Comparison of ENCODE assay signal across 8 mouse cellular contexts in genomic region chr4:101549958-101550591, GRCm38 (mm10). TPM values are rescaled to one million over a fixed set of nuclear protein-coding genes. Genes with fewer than 3 reads are reported as not detected.
A peak's percentile ranks its signal among the peaks of the same experiment; 100 is the strongest.
DNase-seq lines count a peak whose midpoint lies in the region; ATAC-seq lines count a peak whose summit lies in the region.

No protein-coding gene starts in this region.

- no peak for ATAC-seq in heart, embryonic 14.5 days (ENCODE audit: insufficient number of reproducible peaks, insufficient read depth, low FRiP score, low read depth)
- peak; percentile 84 for ATAC-seq in stomach, embryonic 15.5 days (ENCODE audit: insufficient read depth, low FRiP score, low read depth)

- H3K4me1 ChIP-seq in heart, embryonic 14.5 days (ENCODE audit: control insufficient read depth in 2 of 2, insufficient read depth in 2 of 2, low read length in 2 of 2): peaks cover 3 to 9% of the 10 kb centered on the region in 2 experiments
- H3K4me1 ChIP-seq in stomach, embryonic 15.5 days: 0 out of 2 replicates have a peak, but pooled peaks cover 8% of the 10 kb centered on the region

- no peak overlapping the region for H3K9ac ChIP-seq in heart, embryonic 14.5 days (ENCODE audit: low read length)
- H3K9ac ChIP-seq in stomach, embryonic 15.5 days: no peak overlapping the region

- peak overlapping the region; percentile 28 to 33 for H3K4me3 ChIP-seq in heart, embryonic 14.5 days (ENCODE audit: control insufficient read depth in 1 of 2, insufficient read depth in 1 of 2, low read depth in 1 of 2, low read length in 2 of 2)
- H3K4me3 ChIP-seq in stomach, embryonic 15.5 days (replicated peaks): peak overlapping the region; percentile 37

- peak; percentile 45 for DNase-seq in right cerebral cortex, postnatal 4 days
- DNase-seq in right cerebral cortex, postnatal 36 days (ENCODE audit: low spot score in 2 of 2): no peak
- DNase-seq in cerebellum, postnatal 36 days: peak; percentile 52
- DNase-seq in kidney, postnatal 14 days: peak; percentile 40
- DNase-seq in lung, postnatal 36 days: peak; percentile 19
- DNase-seq in spleen, postnatal 4 days (ENCODE audit: low spot score in 2 of 2): no peak

- H3K27ac ChIP-seq in heart, embryonic 14.5 days (replicated peaks in 1 of 2; ENCODE audit: control insufficient read depth in 1 of 2, insufficient read depth in 1 of 2, low read depth in 2 of 2, low read length in 2 of 2): no peak overlapping the region
- no peak overlapping the region for H3K27ac ChIP-seq in stomach, embryonic 15.5 days

- no peaks in the 10 kb centered on the region for H3K9me3 ChIP-seq in heart, embryonic 14.5 days (ENCODE audit: control insufficient read depth, low read length)
- H3K9me3 ChIP-seq in stomach, embryonic 15.5 days: no peaks in the 10 kb centered on the region

- no peaks in the 10 kb centered on the region for H3K36me3 ChIP-seq in heart, embryonic 14.5 days (ENCODE audit: control insufficient read depth, insufficient read depth, low read length)
- no peaks in the 10 kb centered on the region for H3K36me3 ChIP-seq in stomach, embryonic 15.5 days

- peaks cover 32% of the 10 kb centered on the region for H3K27me3 ChIP-seq in heart, embryonic 14.5 days (ENCODE audit: control insufficient read depth, insufficient read depth, low read length)
- H3K27me3 ChIP-seq in stomach, embryonic 15.5 days (replicated peaks): peaks cover 17% of the 10 kb centered on the region; the same call in 1 of the 2 replicates

- WGBS in heart, embryonic 14.5 days: 2% methylated on average over 33 of the region's 33 CpGs
- under 1% methylated on average over 33 of the region's 33 CpGs for WGBS in stomach, embryonic 15.5 days

- peak overlapping the region; percentile 66 for H3K4me2 ChIP-seq in heart, embryonic 14.5 days (ENCODE audit: low read length)
- H3K4me2 ChIP-seq in stomach, embryonic 15.5 days: peak overlapping the region; percentile 69

RNA-seq across cellular contexts. Expression of gene Dnajc6, which starts 53.6 kb away (rescaled TPM):
- polyA plus RNA-seq in heart, embryonic 14.5 days (2014; fragmentation: Nextera tagmentation; extraction: Ambion mirVana): 0.24 and 0.70 TPM in 2 replicates
- polyA plus RNA-seq in stomach, embryonic 15.5 days (2015; fragmentation: Nextera tagmentation; extraction: Ambion mirVana): 1.7 and 2.0 TPM in 2 replicates

Comparison
In these comparisons a context has a peak if more than half of its experiments do, and no peak if none do; other contexts are left out.
1. DNase-seq: peak in right cerebral cortex, postnatal 4 days (single experiment), cerebellum, postnatal 36 days (2 of 2), kidney, postnatal 14 days (single experiment) and lung, postnatal 36 days (single experiment); none in right cerebral cortex, postnatal 36 days (0 of 2) and spleen, postnatal 4 days (0 of 2).